Mouse (Mus musculus): ENCODE data around the gene Acot8.
A peak's percentile ranks its signal among the peaks of the same experiment; 100 is the strongest.

Gene Acot8

DNA sequence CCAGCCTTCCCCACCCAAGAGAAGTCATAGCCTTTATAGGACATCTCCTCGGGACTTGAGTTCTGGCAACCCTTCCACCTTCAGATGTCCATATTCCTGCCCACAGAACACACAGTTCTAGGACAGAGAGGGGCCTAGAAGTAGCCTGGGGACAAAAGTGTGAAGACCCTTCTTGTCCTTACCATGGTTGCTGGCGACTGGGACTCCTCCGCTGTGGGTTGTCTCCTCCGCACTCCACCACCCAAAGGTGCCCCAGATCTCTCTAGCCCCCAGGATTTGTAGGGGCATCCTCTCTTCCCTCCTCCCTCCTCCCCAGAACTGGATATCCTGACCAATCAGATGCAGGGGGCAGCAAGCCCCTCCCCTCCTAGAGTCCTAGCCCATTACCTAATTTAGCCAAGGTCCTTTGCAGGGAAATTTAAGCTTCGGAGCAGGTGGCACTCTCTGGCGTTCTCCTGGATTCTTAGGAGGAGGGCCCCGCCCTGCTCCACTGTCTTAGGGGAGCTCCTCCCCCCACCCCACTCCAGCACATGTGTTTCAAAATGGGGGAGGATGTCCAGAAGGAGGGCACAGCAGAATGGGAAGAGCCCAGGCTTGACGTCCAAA is 25.1 kb downstream of the Acot8 start, which contains the start of gene Tnnc2:
TSS of gene Tnnc2 (minus strand) at position 487 of the 606 bp plus-strand sequence.
- no peak for DNase-seq

DNA sequence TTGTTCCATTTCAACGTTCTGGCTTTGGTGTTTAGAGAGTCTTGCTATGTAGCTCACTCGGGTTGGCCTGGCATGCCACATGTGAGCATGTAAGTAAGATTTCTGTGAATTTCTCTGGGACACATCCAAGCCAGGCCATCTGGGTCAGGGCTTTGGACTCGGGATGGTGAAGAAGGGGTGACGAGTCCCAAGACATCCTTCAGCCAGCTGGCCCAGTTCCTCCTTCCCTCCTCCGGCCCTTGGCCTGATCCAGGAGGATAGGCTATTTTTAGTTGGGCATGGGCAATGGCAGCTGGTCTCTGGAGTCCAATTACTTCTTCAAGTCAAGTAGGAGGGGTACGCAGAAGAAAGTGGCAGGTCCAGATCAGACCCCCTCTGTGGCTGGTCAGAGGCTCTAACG is 25.9 kb downstream of the Acot8 start:
- DNase-seq: no peak

DNA sequence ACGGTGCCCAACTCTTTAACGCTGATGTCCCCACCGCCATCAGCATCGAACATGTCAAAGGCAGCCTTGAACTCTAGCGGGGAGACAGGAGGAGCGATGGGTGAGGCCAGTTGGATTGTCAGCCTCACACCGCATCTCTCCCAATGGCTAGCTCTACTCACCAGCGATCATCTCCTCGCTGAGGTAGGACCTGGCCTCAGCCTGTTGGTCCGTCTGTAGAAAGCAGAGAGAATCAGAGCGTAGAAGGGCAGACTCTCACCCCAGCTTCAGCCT is 26.7 kb downstream of the Acot8 start:
- no peak for DNase-seq

DNA sequence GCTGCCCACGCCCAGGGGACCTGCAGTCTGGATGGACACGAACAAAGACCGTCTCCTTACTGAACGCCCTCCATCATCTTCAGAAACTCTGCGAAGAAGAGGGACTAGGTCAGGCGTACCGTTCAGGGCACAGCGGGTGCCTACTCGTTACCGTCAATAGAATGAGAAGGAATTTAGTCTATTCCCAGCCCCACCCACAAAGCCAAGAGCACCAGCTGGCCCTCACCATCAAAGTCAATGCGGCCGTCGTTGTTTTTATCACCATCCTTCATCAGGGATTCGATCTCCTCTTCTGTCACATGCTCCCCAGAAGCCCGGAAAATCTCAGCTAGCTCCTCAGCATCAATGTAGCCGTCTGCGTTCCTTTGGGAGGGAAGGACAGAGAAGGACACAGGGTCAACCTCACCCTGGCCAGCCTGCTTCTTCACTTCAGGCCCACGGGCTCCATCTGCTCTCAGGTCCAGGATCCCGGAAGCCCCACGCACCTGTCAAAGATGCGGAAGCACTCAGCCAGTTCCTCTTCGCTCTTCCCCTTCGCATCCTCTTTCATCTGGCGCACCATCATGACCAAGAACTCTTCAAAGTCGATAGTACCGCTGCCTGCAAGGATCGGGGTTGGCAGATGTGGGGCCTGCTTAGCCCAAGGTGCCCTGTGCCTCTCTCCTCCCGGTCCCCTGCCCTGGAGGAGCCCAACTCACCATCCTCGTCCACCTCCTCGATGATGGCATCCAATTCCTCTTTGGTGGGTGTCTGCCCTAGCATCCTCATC is 27.3 kb downstream of the Acot8 start:
- no peak for DNase-seq

DNA sequence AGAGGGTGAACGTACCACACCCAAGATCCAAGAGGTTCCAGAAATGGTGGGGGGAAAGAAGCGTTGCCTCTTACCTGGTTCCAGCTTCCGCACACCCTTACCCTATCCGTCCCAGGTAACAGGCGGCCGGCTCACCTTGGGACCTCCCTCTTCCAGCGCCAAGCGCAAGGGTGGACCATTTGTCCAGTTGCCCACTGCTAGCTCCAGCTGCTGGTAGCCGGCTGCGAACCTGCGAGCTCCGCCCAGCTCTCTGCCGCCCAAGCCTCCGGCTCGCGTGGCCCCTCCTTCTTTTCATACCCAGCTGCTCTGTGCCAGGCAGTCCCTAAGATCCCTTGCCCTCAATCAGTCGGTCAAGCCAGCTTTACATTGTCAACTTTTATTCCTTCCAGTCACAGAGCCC is 27.9 kb downstream of the Acot8 start:
- no peak for DNase-seq

DNA sequence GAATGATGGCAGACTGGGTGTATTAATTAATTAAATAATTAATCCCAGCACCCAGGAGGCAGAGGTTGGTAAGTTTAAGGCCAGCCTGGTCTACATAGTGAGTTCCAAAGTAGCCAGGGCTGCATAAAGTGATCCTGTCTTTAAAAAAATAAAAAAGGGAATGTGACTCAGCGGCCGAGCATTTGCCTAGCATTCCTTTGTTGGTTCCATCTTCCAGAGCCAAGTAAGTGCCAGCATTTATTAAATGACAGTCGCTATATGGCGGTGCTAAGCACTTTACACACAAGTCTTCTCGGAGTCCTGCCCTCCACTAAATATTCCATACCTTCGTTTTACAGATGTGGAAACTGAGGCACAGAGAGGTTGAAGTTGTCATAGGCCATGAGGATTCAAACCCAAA is 28.6 kb downstream of the Acot8 start:
- no peak for DNase-seq

DNA sequence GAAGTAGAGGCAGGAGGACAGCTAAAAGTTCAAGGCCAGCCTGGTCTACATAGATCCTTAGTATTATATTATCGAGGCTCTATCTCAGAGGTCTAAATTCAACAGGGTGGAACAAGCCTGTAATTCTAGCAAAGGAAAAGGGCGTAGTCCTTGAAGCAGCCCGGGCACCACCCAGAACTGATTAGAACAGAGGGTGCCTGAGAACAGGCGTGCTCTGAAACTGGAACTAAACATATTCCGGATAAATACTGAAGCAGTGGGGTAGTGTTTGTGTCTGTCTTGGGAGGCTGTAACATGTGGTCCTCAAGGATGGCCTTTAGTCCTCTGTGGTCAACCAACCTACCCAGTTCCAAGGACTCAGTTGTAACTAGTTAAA is 30.7 kb downstream of the Acot8 start:
- DNase-seq: no peak

DNA sequence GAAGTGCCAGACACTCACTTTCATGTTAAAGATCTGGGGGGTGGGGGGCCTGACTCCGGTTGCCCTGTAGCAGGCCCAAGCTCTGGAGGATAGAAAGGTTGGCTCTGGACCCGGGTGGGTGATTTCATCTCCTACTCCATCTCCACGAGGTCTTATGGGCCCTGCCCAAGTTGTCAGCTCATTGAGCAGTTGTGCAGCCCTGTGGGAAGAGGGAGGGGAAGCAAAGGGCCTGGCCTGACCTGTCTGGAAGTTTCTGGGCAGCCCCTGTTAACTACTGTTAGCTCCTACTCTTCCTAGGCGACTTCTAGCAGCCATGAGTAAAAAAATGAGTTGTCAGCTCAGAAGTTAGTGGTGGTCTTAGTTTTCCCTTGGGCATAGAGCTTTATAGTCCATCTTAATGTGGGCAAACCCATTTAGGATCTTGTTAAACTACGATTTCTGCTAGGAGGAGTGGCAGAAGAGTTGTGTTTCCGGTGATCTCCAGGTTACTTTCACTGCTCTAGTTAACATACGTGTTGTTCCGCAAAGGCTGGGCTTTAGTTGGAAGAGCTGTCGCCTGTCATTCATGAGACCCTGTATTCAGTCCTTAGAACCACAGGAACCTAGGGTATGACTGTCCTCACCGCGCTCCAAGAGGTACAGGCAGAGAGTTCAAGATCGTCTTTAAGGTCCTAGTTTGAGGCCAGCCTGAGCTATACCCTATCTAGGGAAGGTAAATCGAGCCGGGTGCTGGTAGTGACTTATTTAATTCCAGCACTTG is 31.3 kb downstream of the Acot8 start:
- DNase-seq: no peak

DNA sequence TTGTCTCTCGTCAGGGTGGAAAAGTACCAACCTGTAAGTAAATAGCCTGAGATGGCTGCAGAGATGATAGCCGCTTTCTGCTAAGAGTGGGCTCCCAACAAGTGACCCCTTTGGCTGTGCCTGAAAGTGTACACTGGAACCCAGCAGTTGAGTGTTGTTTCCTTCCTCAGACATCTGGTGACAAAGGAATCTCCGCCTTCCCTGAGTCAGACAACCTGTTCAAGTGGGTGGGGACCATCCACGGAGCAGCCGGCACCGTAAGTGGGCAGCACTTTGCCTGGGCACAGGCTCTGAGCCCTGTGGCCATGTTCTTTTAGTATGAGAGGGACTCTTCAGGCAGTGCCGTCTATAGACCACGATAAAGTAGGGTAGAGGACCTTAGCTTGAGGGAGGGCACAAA is 33.6 kb downstream of the Acot8 start:
- no peak for DNase-seq

DNA sequence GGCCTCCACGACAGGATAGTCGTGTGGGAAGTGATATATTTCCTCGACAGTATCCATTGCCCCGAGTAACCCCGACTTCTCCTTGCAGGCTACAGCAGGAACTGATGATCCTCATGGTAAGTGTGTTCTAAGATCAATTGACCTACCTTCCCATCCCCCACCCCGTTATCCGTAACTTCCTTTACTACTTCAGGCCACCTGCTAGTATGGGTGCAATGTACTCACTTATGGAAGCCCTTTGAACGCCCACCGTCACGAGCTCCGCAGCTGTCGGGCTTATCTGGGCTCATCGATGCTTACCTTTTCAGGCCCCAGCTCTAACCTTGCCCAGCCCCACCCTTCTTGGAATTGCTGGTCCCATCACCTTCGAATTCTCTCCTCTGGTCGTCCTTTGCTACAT is 34.4 kb downstream of the Acot8 start:
- no peak for DNase-seq

DNA sequence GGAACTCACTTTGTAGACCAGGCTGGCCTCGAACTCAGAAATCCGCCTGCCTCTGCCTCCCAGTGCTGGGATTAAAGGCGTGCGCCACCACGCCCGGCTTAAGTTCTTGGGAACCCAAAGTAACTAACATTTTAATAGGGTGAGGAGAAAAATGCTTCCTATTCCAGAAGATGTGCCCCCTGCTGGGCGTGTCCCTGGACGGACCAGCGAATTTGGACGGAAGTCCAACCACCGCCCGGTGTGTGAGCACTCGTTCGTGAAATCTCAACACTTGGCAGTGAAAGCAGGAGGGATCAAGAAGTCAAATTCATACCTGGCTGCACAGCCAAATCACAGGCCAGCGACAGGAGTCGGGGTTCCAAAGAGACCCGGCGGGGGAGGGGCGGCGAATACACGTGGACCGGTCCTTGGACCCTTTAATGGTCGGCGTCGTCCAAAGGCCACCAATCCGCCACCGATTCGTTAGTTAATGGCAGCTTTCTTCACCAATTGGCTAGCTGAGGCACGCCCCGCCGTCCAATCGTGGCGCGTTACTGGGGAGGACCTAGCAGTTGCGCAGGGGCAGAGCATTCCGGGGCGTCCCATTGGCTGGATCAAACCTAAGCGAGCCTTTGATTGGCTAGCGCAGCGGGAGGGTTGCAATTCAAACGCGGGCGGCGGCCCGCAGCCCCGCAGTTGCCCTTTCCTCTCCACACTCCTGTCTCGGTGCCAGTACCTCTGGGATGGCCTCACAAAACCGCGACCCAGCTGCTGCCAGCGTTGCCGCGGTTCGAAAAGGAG is 35.2 kb downstream of the Acot8 start, which contains the start of gene Ube2c:
TSS of gene Ube2c (plus strand) at position 641 of the 780 bp plus-strand sequence.
- DNase-seq: peak; percentile 98

DNA sequence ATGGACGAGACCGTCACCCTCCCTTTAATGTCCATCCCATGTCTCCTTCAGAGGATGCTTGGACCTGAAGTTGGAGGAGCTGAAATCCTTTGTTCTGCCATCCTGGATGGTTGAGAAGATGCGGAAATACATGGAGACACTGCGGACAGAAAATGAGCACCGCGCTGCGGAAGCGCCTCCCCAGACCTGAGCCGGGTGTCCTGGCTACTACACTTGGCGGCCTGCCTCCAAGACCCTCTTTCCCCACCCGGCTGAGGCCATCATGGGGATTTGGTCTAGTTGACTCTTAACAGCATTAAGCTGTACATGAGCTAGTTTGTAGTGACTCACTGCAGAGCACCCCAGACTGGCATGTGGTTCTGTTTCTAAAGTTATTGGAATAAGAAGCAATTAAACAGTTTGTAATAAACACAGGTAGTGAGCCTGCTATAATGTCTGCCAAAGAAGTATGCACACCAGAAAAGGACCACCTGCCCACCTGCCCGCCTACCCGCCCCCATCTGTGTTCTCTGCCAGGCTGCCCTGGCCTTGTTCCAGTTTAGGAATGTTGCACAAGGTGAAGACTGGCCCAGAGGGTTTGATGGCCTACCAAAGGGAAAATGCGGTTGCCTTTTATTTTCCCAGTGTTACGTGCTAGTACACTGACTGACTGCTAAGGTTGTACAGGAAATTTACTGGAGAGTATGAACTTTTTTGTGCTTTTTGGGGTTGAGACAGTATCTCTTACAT is 36.7 kb downstream of the Acot8 start:
- peak; percentile 25 for DNase-seq

DNA sequence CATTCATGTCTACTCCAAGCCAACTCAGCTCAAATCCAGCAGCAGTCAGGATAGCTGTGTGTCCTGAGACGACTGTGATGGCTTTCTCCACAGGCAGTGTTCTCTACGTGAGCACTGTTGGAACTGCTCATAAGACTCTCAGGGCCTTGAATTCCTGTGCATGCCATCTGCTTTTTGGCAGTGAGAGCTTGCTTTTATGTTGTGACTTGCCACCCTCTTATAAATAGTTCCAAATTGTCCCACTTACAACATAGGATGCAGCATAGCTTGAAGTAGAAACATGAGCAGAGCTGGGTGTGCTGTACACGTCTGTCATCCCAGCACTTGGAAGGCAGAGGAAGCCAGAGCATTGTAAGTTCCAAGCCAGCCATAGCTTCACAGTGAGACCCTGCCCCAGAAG is 38.8 kb downstream of the Acot8 start:
- DNase-seq: no peak

DNA sequence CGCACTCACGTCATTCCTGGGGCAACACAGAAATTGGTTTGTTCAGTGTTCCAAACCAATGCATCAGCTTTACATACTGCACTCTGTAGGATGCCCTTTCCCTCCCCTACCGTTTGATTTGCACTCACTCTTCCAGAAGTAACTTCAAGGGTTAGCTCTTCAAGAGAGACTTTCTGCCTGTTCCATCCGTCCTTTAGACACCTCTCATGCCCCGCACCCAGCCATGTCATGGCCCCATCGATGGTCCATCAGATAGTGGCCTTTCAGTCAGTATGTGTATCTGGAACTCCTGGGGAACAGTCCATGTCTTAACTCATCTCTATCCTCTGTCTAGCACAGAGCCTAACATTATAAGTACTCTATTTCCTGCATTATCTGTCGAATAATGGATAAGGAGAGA is 42.1 kb downstream of the Acot8 start:
- no peak for DNase-seq

DNA sequence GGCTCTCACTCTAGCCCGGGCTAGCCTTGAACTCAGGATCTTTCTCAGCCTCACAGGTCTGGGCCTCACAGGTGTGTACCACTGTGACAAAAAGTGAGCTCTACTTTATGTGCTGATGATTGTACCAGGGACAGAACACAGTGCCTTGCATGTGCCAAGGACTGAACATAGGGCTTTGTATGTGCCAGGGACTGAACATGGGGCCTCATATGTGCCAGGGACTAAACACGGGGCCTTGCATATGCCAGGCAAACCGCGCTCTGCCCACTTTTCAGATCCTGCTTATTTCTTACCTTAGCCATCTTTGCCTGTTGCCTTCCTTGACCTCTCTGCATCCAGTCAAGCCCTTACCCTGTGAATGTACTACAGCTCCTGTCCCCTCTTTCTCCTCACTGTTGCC is 42.7 kb downstream of the Acot8 start:
- no peak for DNase-seq

DNA sequence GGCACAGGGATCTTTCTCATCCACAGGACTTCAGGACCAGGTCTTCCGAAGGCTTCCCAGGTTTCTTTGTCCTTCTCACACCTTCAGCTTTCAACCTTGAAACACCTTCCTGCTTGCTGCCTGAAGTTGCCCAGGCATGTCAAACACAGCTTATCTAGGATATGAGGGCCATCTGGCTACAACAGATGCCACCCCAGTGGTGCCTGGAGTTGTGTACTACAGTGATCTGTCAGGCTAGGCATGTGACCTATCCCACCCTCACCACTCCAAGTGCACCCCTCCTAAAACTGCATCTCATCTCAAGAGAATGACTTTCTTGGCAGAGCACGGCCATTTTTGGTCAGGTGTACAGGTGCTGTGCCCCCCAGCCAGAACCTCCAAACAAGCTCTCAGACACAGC is 43.2 kb downstream of the Acot8 start:
- DNase-seq: no peak

DNA sequence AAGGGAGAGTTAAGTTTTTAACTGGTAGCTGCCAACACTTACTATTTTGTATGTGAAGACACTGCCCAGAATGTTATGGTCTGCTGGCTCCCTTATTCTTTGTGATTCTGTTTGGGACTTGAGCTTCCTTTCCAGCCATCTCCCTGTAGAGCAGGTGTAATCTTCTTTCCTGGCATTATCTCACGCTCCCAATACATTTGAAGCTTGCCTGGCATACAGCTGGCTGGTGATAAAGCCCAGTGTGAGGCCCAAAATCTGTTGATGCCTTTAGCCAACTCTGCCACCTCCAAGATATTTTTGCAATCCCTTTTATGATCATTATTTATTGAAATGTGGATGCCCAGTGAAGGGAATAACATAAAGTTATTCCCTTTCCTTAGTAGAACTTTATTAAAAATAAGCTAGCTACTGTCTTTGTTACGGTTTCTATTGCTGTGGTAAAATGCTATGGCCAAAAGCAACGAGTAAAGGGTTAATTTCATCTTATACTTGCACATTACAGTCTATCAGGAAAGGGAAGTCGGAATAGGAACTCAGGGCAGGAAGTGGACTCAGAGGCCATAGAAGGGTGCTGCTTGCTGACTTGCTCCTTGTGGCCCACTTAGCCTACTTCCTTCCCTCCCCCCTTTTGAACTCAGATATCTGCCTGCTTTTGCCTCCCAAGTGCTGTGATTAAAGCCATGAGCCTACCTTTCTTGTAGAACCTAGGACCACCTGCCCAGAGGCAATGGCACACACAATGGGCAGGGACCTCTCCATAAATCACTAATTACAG is 44.4 kb downstream of the Acot8 start:
- no peak for DNase-seq

DNA sequence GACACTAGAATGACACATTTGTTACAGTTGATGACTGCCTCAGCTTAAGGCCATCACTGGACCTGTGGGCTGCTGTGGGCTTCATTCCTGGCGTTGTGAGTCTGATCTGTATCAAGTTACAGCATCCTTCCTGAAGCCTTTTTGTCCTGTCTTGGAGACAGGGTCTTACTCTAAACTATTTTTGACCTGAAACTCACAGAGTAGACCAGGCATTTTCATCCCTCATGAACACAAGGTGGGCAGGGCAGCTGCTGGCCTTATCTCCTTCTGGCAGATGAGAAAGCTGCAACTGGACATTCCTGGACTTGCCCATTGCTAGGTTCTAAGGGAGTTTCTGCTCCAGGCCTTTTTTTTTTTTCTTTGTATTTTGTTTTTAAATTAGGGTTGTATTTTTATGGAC is 46.0 kb downstream of the Acot8 start:
- DNase-seq: no peak

DNA sequence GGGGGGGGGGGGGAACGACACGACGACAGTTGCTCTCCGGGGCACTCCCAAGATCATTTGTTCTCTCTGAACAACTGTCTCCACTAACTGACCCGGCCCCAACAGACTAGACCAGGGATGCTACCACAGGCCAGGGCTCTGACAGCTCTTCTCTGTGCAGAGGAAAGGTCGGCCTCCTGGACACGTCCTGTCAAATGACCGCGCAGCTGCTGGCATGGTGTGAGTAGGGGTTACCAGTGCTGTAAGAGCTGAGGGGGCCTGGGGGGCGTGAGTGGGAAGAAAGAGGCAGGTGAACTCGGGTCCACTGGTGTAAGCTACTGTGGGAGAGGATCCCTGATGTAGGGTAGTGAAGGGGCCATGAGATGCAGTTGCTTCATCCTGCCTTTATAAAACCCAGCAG is 46.8 kb downstream of the Acot8 start:
- DNase-seq: no peak

DNA sequence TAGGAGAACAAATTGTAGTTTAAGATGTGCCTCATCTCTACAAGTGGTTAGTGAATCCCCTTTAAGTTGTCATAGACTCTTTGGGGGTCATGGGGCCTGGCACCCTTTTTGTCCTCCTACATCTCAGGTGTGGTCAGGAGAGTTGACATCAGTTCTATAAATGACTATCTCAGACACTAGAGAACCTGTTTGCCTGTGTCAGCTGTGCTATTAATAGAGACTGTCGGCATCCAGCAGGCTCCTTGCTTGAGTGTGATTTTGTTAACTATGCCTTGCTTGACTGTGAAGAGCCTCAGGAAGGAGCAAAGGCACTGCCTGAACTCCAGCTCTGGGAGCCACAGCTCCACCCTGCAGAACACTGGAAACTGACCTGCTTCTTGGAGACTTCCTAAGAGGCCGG is 49.9 kb downstream of the Acot8 start:
- no peak for DNase-seq

DNA sequence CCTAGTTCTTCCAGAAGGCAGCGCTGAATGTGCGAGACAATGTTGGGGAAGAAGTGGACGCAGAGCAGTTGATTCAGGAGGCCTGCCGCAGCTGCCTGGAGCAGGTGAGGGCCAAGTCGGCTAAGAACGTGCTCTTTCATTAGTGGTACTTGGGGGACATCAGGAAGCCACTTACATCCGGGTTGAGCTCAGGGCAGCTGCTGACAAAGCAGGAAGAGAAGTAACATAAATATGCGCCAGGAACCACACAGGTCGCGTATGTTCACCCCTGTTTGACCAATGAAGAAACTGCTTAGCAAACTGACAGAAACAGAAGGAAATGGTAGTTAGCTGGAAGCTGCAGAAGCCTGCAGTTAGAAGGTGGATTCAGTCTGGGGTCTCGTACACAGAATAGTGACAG is 50.6 kb downstream of the Acot8 start:
- DNase-seq: no peak

DNA sequence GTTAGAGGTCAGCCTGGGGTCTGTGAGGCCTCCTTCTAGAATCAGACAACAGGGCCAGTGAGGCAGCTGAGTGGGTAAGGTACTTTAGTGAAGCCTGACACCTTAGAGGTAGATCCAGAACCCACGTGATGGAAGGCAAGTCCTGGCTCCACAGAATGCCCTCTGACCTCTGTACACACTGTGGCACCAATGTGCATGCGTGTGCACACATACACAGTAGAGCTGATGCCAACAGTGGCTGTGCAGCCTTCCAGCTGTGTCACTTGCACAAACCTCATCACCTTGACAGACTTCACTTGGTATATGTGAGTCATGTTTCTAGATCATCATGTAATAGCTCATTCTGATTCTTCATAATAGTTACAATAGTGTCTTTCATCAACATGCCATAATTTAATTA is 52.2 kb downstream of the Acot8 start:
- no peak for DNase-seq

All from kidney, adult 18-20 months (tissue).